ENCODE assay signal across 11 mouse cellular contexts in genomic region chr15:7154010-7154736, GRCm38 (mm10).
A peak's percentile ranks its signal among the peaks of the same experiment; 100 is the strongest.
DNase-seq lines count a peak whose midpoint lies in the region; ATAC-seq lines count a peak whose summit lies in the region.
"Had no signal": no experiment of that assay in that cellular context is flagged by ENCODE, and none has a peak within 500 bp of the region (broad histone marks: within the 10 kb centered on the region; RNA-seq: fewer than 3 reads in every experiment).

No protein-coding gene starts in this region.

- H3K4me3 ChIP-seq in hindbrain, embryonic 15.5 days = no peak overlapping the region
- no peak overlapping the region for H3K4me3 ChIP-seq in hindbrain, embryonic 12.5 days
- H3K4me3 ChIP-seq in megakaryocyte, embryonic 14.5 days (replicated peaks) = peak overlapping the region; percentile 64
- H3K4me3 ChIP-seq: limb, embryonic 12.5 days had no signal

- peak; percentile 39; the same call in 1 of the 2 replicates for ATAC-seq in hindbrain, embryonic 15.5 days (ENCODE audit: low FRiP score, low read depth)
- ATAC-seq in hindbrain, embryonic 12.5 days (ENCODE audit: low FRiP score) = no peak
- no peak for ATAC-seq in megakaryocyte, adult 5-6 weeks (ENCODE audit: poor library complexity, severe bottlenecking)
- ATAC-seq: forebrain, postnatal 0 days had no signal

- H3K27me3 ChIP-seq in hindbrain, embryonic 15.5 days = no peaks in the 10 kb centered on the region
- no peaks in the 10 kb centered on the region for H3K27me3 ChIP-seq in hindbrain, embryonic 12.5 days
- peaks cover 44% of the 10 kb centered on the region for H3K27me3 ChIP-seq in megakaryocyte, embryonic 14.5 days (replicated peaks)
- H3K27me3 ChIP-seq: limb, embryonic 12.5 days had no signal

- H3K4me1 ChIP-seq in hindbrain, embryonic 15.5 days (replicated peaks) = peaks cover 15% of the 10 kb centered on the region
- H3K4me1 ChIP-seq in hindbrain, embryonic 12.5 days = peaks cover 9% of the 10 kb centered on the region; the same call in 1 of the 2 replicates
- H3K4me1 ChIP-seq in megakaryocyte, embryonic 14.5 days = peaks cover 38% of the 10 kb centered on the region

- whole genome bisulfite sequencing in hindbrain, embryonic 15.5 days = 69% methylated on average over 15 of the region's 15 CpGs
- 89% methylated on average over 15 of the region's 15 CpGs for WGBS in hindbrain, embryonic 12.5 days

- H3K4me2 ChIP-seq in hindbrain, embryonic 15.5 days = no peak overlapping the region
- H3K4me2 ChIP-seq in hindbrain, embryonic 12.5 days (replicated peaks) = no peak overlapping the region
- H3K4me2 ChIP-seq: limb, embryonic 12.5 days had no signal

- H3K27ac ChIP-seq in hindbrain, embryonic 15.5 days (replicated peaks) = no peak overlapping the region; the same call in 1 of the 2 replicates
- no peak overlapping the region for H3K27ac ChIP-seq in hindbrain, embryonic 12.5 days
- H3K27ac ChIP-seq: limb, embryonic 12.5 days had no signal

- no peaks in the 10 kb centered on the region for H3K36me3 ChIP-seq in hindbrain, embryonic 15.5 days
- H3K36me3 ChIP-seq in hindbrain, embryonic 12.5 days = no peaks in the 10 kb centered on the region
- peaks cover 54% of the 10 kb centered on the region for H3K36me3 ChIP-seq in megakaryocyte, embryonic 14.5 days (replicated peaks; ENCODE audit: low read length)

- H3K9me3 ChIP-seq in hindbrain, embryonic 15.5 days = no peaks in the 10 kb centered on the region
- no peaks in the 10 kb centered on the region for H3K9me3 ChIP-seq in hindbrain, embryonic 12.5 days (replicated peaks)
- no peaks in the 10 kb centered on the region for H3K9me3 ChIP-seq in megakaryocyte, embryonic 14.5 days
- H3K9me3 ChIP-seq: limb, embryonic 12.5 days had no signal

- DNase-seq in heart, adult 8-10 months (ENCODE audit: low spot score) = peak; percentile 66
- peak; percentile 60 for DNase-seq in kidney, postnatal 14 days
- DNase-seq in layer of hippocampus, adult 11-12 months (ENCODE audit: low spot score) = no peak
- DNase-seq in cerebellum, adult 9-10 months = no peak
- DNase-seq: embryo, embryonic 11 days; forebrain, postnatal 0 days had no signal

- no peak overlapping the region for H3K9ac ChIP-seq in hindbrain, embryonic 15.5 days
- no peak overlapping the region for H3K9ac ChIP-seq in hindbrain, embryonic 12.5 days
- H3K9ac ChIP-seq: forebrain, postnatal 0 days; limb, embryonic 12.5 days had no signal

Comparison
In these comparisons a context has a peak if more than half of its experiments do, and no peak if none do; other contexts are left out.
1. DNase-seq: peak in heart, adult 8-10 months (single experiment) and kidney, postnatal 14 days (single experiment); none in layer of hippocampus, adult 11-12 months (single experiment) and cerebellum, adult 9-10 months (single experiment).